Mouse (Mus musculus) neural tube, embryonic 14.5 days (tissue): Measurements from ENCODE around the gene Nav1. TPM values are rescaled to one million over a fixed set of nuclear protein-coding genes. Genes with fewer than 3 reads are reported as not detected.

ENCODE experiments used
- ATAC-seq: fragments of 200-750 bp; cut with Nextera tagmentation; 2 replicates; pipeline ENCODE4 v1.8.0; 2017; ENCODE audit warnings: low read depth, mild to moderate bottlenecking, moderate TSS enrichment, moderate library complexity
- H3K27ac ChIP-seq: fragments of 300-500 bp; sonication (generic); 2 replicates; pipeline ENCODE4 v1.5.1; 2014; ENCODE audit warnings: low read depth, mild to moderate bottlenecking, control low read depth, low read length, moderate library complexity, mixed read lengths
- H3K27me3 ChIP-seq: fragments of 300-500 bp; sonication (generic); 2 replicates; pipeline ENCODE4 v1.6.1; 2014; ENCODE audit warnings: low read length; ENCODE audit not compliant: control insufficient read depth, insufficient read depth
- H3K36me3 ChIP-seq: fragments of 300-500 bp; sonication (generic); 2 replicates; pipeline ENCODE4 v1.6.1; 2014; ENCODE audit warnings: low read length, mixed read lengths; ENCODE audit not compliant: control insufficient read depth, insufficient read depth
- H3K4me1 ChIP-seq: fragments of 300-500 bp; sonication (generic); 2 replicates; pipeline ENCODE4 v1.6.1; 2014; ENCODE audit warnings: low read length; ENCODE audit not compliant: control insufficient read depth, insufficient read depth
- H3K4me2 ChIP-seq: fragments of 300-500 bp; sonication (generic); 2 replicates; pipeline ENCODE4 v1.6.1; 2014; ENCODE audit warnings: mild to moderate bottlenecking, low read depth, low read length, control low read depth
- H3K4me3 ChIP-seq: fragments of 300-500 bp; sonication (generic); 2 replicates; pipeline ENCODE4 v1.5.1; 2014; ENCODE audit warnings: low read depth, low read length, control low read depth, mixed read lengths
- H3K9ac ChIP-seq: fragments of 300-500 bp; sonication (generic); replicated peaks from 2 replicates; pipeline ENCODE4 v1.6.1; 2014; ENCODE audit warnings: low read depth, mild to moderate bottlenecking, control low read depth, low read length, mixed read lengths
- H3K9me3 ChIP-seq: fragments of 300-500 bp; sonication (generic); 2 replicates; pipeline ENCODE4 v1.6.1; 2016; ENCODE audit warnings: low read length; ENCODE audit not compliant: control insufficient read depth
- WGBS: fragments of 180-500 bp; shearing (Covaris S2); extraction: QIAGEN DNeasy Blood & Tissue Kit; methylation state at CpG from one replicate; pipeline ENCODE4 v1.1.7; 2014; 5-methylcytosine and 5-hydroxymethylcytosine counted together
- polyA plus RNA-seq: library from polyadenylated mRNA; unstranded; fragments of >200 nt; fragmentation: Nextera tagmentation; extraction: Ambion mirVana; gene quantifications from 2 replicates; pipeline ENCODE4 v1.2.1, GENCODE M21; 2014

Gene Nav1
- polyA plus RNA-seq, 1 experiment from 2014 or later = 64.9 TPM

DNA sequence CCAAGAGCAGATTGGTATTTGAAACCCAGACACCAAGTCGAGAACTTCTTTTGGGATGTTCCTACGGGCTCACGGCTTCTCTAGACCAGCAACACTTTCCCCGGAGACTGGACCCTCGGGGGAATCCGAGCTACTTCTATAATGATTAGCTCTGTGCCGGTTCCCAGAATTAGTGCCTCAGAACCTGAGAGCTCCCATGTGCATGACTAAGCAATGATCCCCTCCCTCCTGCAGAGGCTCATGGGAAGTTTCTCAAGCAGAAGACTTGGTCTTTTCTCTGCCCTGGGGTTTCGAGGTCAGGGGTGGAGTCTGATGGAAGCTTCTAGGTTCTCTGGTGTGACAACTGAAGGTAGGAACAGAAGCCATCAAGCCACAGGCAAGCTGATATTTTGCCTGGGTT lies 105.0 kb downstream of the Nav1 start:
- Histone ChIP-seq H3K36me3 (no peaks in the 10 kb centered on the region), H3K4me1 (peaks cover 13% of the 10 kb centered on the region; the same call in 1 of the 2 replicates), H3K27ac (no peak overlapping the region), H3K9ac (no peak overlapping the region), H3K4me3 (no peak overlapping the region), H3K9me3 (no peaks in the 10 kb centered on the region), H3K27me3 (no peaks in the 10 kb centered on the region), H3K4me2 (no peak overlapping the region)
- WGBS = 45% methylated on average over 8 of the region's 8 CpGs
- ATAC-seq = no peak

DNA sequence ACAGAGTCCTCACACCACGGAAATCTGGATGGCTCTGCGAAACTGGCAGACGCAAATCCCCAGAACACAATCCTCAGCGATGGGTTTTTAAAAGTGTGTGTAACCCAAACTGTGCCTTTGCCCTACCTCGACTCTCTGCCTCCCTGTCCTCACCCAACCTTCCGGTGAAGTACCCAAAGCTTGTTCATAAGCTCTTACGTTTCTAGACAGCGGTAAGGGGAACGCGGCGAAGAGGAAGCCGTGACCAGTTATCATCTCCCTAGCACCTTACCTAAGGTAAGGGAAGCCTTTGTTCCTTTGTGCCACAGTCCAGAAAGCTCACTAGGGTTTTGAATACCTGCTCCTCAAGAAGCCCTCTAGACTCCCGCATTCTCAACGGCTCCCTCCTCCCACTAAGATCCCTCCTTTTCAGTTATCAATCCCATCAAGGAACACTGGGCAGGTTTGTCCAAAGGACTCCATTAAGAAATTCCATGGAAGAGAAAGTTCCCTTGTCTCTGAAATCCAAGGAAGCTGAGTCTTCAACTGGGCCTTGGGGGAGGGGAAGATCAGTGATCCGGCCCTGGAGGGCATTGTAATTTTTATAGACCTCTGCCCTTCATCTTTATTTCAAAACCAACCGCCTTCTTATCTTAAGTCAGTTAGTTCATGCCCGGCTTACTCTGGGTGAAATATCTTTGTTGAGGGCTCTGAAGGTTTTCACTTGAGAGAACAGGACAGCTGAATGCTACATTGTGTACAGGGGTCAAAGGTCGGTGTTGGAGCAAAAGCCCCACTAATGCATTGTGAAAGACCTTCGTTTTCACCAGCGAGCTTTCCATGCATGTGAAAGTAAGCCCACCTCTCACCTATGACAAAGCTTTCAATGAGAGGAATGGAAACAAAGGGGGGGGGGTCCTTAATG lies 108.4 kb downstream of the Nav1 start:
- peaks cover 9% of the 10 kb centered on the region; the same call in 1 of the 2 replicates for H3K4me1 ChIP-seq
- no peaks in the 10 kb centered on the region for H3K27me3 ChIP-seq
- H3K9ac ChIP-seq = no peak overlapping the region
- ATAC-seq = no peak
- no peak overlapping the region for H3K27ac ChIP-seq
- 53% methylated on average over 20 of the region's 20 CpGs for WGBS
- no peaks in the 10 kb centered on the region for H3K36me3 ChIP-seq
- H3K4me3 ChIP-seq = no peak overlapping the region
- no peak overlapping the region for H3K4me2 ChIP-seq
- H3K9me3 ChIP-seq = no peaks in the 10 kb centered on the region

DNA sequence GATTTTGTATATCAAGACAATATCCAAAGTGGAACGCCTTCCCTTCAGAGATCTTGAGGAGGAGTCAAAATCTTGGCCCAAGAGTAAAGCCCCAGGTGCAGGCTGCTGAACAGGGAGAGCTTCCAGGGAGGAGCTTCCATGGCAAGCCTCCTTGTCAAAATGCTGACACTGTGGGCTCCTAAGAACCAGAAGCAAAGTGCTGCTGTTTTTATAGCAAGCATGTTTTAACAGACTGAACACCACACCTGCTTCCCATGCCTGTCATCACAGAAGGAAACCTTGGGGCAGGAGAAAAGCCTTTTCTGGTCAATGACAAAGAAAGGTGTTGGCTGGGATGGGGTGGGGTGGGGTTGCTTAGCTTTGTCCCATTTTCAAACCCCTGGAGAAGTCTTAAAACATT lies 112.0 kb downstream of the Nav1 start:
- Histone ChIP-seq H3K4me2 (no peak overlapping the region), H3K27me3 (no peaks in the 10 kb centered on the region)
- WGBS = 97% methylated on average over 1 of the region's 1 CpGs

GRCm38 (mm10) chr1:135493862-135494261 lies 113.2 kb downstream of the Nav1 start:
- H3K4me1 ChIP-seq = peaks cover 17% of the 10 kb centered on the region; the same call in 1 of the 2 replicates
- no peak overlapping the region for H3K9ac ChIP-seq
- H3K36me3 ChIP-seq = no peaks in the 10 kb centered on the region
- no peak overlapping the region for H3K27ac ChIP-seq
- no peak overlapping the region for H3K4me3 ChIP-seq
- H3K4me2 ChIP-seq = no peak overlapping the region
- ATAC-seq = no peak
- H3K27me3 ChIP-seq = no peaks in the 10 kb centered on the region
- 78% methylated on average over 6 of the region's 6 CpGs for WGBS
- no peaks in the 10 kb centered on the region for H3K9me3 ChIP-seq

More for the DNA sequence above, 112.0 kb downstream of the Nav1 start:
- ATAC-seq = no peak
- Histone ChIP-seq H3K9me3 (no peaks in the 10 kb centered on the region), H3K36me3 (no peaks in the 10 kb centered on the region), H3K9ac (no peak overlapping the region), H3K4me1 (peaks cover 18% of the 10 kb centered on the region; the same call in 1 of the 2 replicates), H3K4me3 (no peak overlapping the region), H3K27ac (no peak overlapping the region)

GRCm38 (mm10) chr1:135492406-135492805 lies 114.7 kb downstream of the Nav1 start:
- H3K4me2 ChIP-seq = no peak overlapping the region
- no peak overlapping the region for H3K4me3 ChIP-seq
- no peak for ATAC-seq
- H3K9me3 ChIP-seq = no peaks in the 10 kb centered on the region
- H3K27ac ChIP-seq = no peak overlapping the region
- H3K4me1 ChIP-seq = peaks cover 8% of the 10 kb centered on the region; the same call in 1 of the 2 replicates
- WGBS = 58% methylated on average over 10 of the region's 10 CpGs
- no peaks in the 10 kb centered on the region for H3K27me3 ChIP-seq
- no peaks in the 10 kb centered on the region for H3K36me3 ChIP-seq
- no peak overlapping the region for H3K9ac ChIP-seq

GRCm38 (mm10) chr1:135490931-135491666 lies 116.0 kb downstream of the Nav1 start:
- H3K4me3 ChIP-seq = no peak overlapping the region
- H3K4me2 ChIP-seq = no peak overlapping the region
- WGBS = 63% methylated on average over 10 of the region's 10 CpGs
- H3K9ac ChIP-seq = no peak overlapping the region
- no peak overlapping the region for H3K27ac ChIP-seq
- no peaks in the 10 kb centered on the region for H3K9me3 ChIP-seq
- no peaks in the 10 kb centered on the region for H3K36me3 ChIP-seq
- peaks cover 8% of the 10 kb centered on the region; the same call in 1 of the 2 replicates for H3K4me1 ChIP-seq
- ATAC-seq = no peak
- H3K27me3 ChIP-seq = no peaks in the 10 kb centered on the region

GRCm38 (mm10) chr1:135488879-135489278 lies 118.2 kb downstream of the Nav1 start:
- no peak overlapping the region for H3K4me3 ChIP-seq
- H3K27ac ChIP-seq = no peak overlapping the region
- H3K4me2 ChIP-seq = no peak overlapping the region
- H3K9ac ChIP-seq = no peak overlapping the region
- H3K36me3 ChIP-seq = 0 out of 2 replicates have a peak, but pooled peaks cover 2% of the 10 kb centered on the region
- H3K4me1 ChIP-seq = peaks cover 8% of the 10 kb centered on the region; the same call in 1 of the 2 replicates
- H3K27me3 ChIP-seq = no peaks in the 10 kb centered on the region
- WGBS = 68% methylated on average over 9 of the region's 9 CpGs
- H3K9me3 ChIP-seq = no peaks in the 10 kb centered on the region
- no peak for ATAC-seq

DNA sequence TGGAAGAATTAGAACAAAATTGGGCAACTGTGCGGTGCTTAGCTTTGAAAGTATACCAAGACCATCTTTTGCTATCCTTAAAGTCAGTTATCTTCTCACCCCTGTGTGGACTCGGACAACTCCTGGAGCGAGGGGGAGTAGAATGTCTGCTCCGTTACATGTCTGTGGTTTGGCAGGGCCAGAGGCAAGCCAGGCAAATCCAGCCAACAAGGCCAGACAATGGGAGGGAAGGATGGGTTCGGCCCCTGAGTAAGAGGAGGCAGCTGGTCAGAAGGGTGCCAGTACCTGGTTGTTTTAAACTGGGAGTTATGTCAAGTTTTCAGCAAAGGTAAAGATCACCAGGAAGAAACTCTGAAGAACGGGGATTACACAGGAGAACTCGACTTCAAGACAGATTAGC lies 121.9 kb downstream of the Nav1 start:
- WGBS = 93% methylated on average over 7 of the region's 7 CpGs
- Histone ChIP-seq H3K27ac (no peak overlapping the region; the same call in 1 of the 2 replicates), H3K27me3 (no peaks in the 10 kb centered on the region), H3K4me1 (no peaks in the 10 kb centered on the region), H3K36me3 (0 out of 2 replicates have a peak, but pooled peaks cover 3% of the 10 kb centered on the region), H3K4me3 (no peak overlapping the region), H3K4me2 (no peak overlapping the region), H3K9me3 (no peaks in the 10 kb centered on the region), H3K9ac (no peak overlapping the region)
- ATAC-seq = no peak
